Mouse (Mus musculus): ENCODE results near the gene Tex22. TPM values are rescaled to one million over a fixed set of nuclear protein-coding genes. Genes with fewer than 3 reads are reported as not detected.

The Tex22 gene
- total RNA-seq, 4 experiments from 2014 or later, result 0.34 to 0.87 (median 0.60) TPM

- no peak for DNase-seq (ENCODE audit: low spot score in 2 of 2)
Measured at GRCm38 (mm10) chr12:113101251-113101960, 27.1 kb downstream of the Tex22 start.

GRCm38 (mm10) chr12:113102461-113102860 is 28.2 kb downstream of the Tex22 start:
- peak in 1 of 2 experiments; percentile 56 for DNase-seq (ENCODE audit: low spot score in 2 of 2)

- DNase-seq (ENCODE audit: low spot score in 2 of 2), result no peak
Measured at GRCm38 (mm10) chr12:113103846-113104451, 29.6 kb downstream of the Tex22 start.

GRCm38 (mm10) chr12:113106386-113106785 is 32.1 kb downstream of the Tex22 start:
- DNase-seq (ENCODE audit: low spot score in 2 of 2), result no peak

- DNase-seq (ENCODE audit: low spot score in 2 of 2), result no peak
Measured at GRCm38 (mm10) chr12:113107431-113108124, 33.3 kb downstream of the Tex22 start.

- DNase-seq (ENCODE audit: low spot score in 2 of 2), result no peak
Measured at GRCm38 (mm10) chr12:113108528-113109283, 34.4 kb downstream of the Tex22 start.

- DNase-seq (ENCODE audit: low spot score in 2 of 2), result peak in 1 of 2 experiments; percentile 46
Measured at GRCm38 (mm10) chr12:113109801-113110200, 35.5 kb downstream of the Tex22 start.

GRCm38 (mm10) chr12:113114141-113114540 is 39.8 kb downstream of the Tex22 start:
- no peak for DNase-seq (ENCODE audit: low spot score in 2 of 2)

- no peak for DNase-seq (ENCODE audit: low spot score in 2 of 2)
Measured at GRCm38 (mm10) chr12:113114856-113115538, 40.7 kb downstream of the Tex22 start.

- DNase-seq (ENCODE audit: low spot score in 2 of 2), result peak; percentile 60 to 82
Measured at GRCm38 (mm10) chr12:113119516-113120410, 45.5 kb downstream of the Tex22 start.

GRCm38 (mm10) chr12:113124726-113125125 is 50.4 kb downstream of the Tex22 start:
- DNase-seq (ENCODE audit: low spot score in 2 of 2), result no peak

GRCm38 (mm10) chr12:113130732-113131131 is 56.4 kb downstream of the Tex22 start:
- no peak for DNase-seq (ENCODE audit: low spot score in 2 of 2)

GRCm38 (mm10) chr12:113131601-113132000 is 57.3 kb downstream of the Tex22 start:
- DNase-seq (ENCODE audit: low spot score in 2 of 2), result no peak

GRCm38 (mm10) chr12:113132567-113132966 is 58.3 kb downstream of the Tex22 start:
- DNase-seq (ENCODE audit: low spot score in 2 of 2), result peak in 1 of 2 experiments; percentile 36

- no peak for DNase-seq (ENCODE audit: low spot score in 2 of 2)
Measured at GRCm38 (mm10) chr12:113133260-113133659, 59.0 kb downstream of the Tex22 start.

- DNase-seq (ENCODE audit: low spot score in 2 of 2), result no peak
Measured at GRCm38 (mm10) chr12:113133861-113134403, 59.6 kb downstream of the Tex22 start.

GRCm38 (mm10) chr12:113134502-113134901 is 60.2 kb downstream of the Tex22 start:
- no peak for DNase-seq (ENCODE audit: low spot score in 2 of 2)

GRCm38 (mm10) chr12:113135401-113135800 is 61.1 kb downstream of the Tex22 start:
- no peak for DNase-seq (ENCODE audit: low spot score in 2 of 2)

GRCm38 (mm10) chr12:113136492-113137020 is 62.3 kb downstream of the Tex22 start:
- DNase-seq (ENCODE audit: low spot score in 2 of 2), result no peak

All from layer of hippocampus, adult 8-10 months (tissue).